Mouse (Mus musculus): ENCODE data around the gene Yipf1. TPM values are rescaled to one million over a fixed set of nuclear protein-coding genes. Genes with fewer than 3 reads are reported as not detected.

The Yipf1 gene
- polyA plus RNA-seq, 1 experiment from 2014 or later: 52.4 TPM

- H3K27me3 ChIP-seq (replicated peaks; ENCODE audit: control insufficient read depth, insufficient read depth, low read length): no peaks in the 10 kb centered on the region
These were observed 22.4 kb upstream of the Yipf1 start for GRCm38 (mm10) chr4:107291611-107292272.

GRCm38 (mm10) chr4:107292273-107292662, 21.9 kb upstream of the Yipf1 start:
- no peak overlapping the region for H3K9ac ChIP-seq (ENCODE audit: low read depth, low read length)
- H3K4me2 ChIP-seq (ENCODE audit: low read depth, low read length): no peak overlapping the region
- DNase-seq (ENCODE audit: low spot score) (no peak), ATAC-seq (ENCODE audit: low read depth) (no peak)
- no peaks in the 10 kb centered on the region for H3K36me3 ChIP-seq (ENCODE audit: control insufficient read depth, insufficient read depth, low read length)
- H3K9me3 ChIP-seq (ENCODE audit: control insufficient read depth, low read length): no peaks in the 10 kb centered on the region
- no peak overlapping the region for H3K27ac ChIP-seq (replicated peaks; ENCODE audit: low read depth, low read length)
- no peak overlapping the region for H3K4me3 ChIP-seq (ENCODE audit: low read depth, low read length)
- H3K27me3 ChIP-seq (replicated peaks; ENCODE audit: control insufficient read depth, insufficient read depth, low read length): no peaks in the 10 kb centered on the region
- 46% methylated on average over 4 of the region's 4 CpGs for WGBS
- H3K4me1 ChIP-seq (ENCODE audit: control insufficient read depth, insufficient read depth, low read length): no peaks in the 10 kb centered on the region

More at GRCm38 (mm10) chr4:107291611-107292272, 22.4 kb upstream of the Yipf1 start:
- Histone ChIP-seq H3K9me3 (ENCODE audit: control insufficient read depth, low read length) (no peaks in the 10 kb centered on the region), H3K4me2 (ENCODE audit: low read depth, low read length) (no peak overlapping the region), H3K9ac (ENCODE audit: low read depth, low read length) (no peak overlapping the region), H3K36me3 (ENCODE audit: control insufficient read depth, insufficient read depth, low read length) (no peaks in the 10 kb centered on the region), H3K4me1 (ENCODE audit: control insufficient read depth, insufficient read depth, low read length) (no peaks in the 10 kb centered on the region), H3K27ac (replicated peaks; ENCODE audit: low read depth, low read length) (no peak overlapping the region), H3K4me3 (ENCODE audit: low read depth, low read length) (no peak overlapping the region)
- ATAC-seq (ENCODE audit: low read depth): no peak
- WGBS: 85% methylated on average over 7 of the region's 7 CpGs
- DNase-seq (ENCODE audit: low spot score): no peak

GRCm38 (mm10) chr4:107298071-107298606, 16.0 kb upstream of the Yipf1 start:
- DNase-seq (ENCODE audit: low spot score) (no peak), ATAC-seq (ENCODE audit: low read depth) (no peak)
- Histone ChIP-seq H3K27ac (replicated peaks; ENCODE audit: low read depth, low read length) (no peak overlapping the region), H3K9me3 (ENCODE audit: control insufficient read depth, low read length) (no peaks in the 10 kb centered on the region), H3K4me2 (ENCODE audit: low read depth, low read length) (no peak overlapping the region), H3K4me1 (ENCODE audit: control insufficient read depth, insufficient read depth, low read length) (no peaks in the 10 kb centered on the region), H3K27me3 (replicated peaks; ENCODE audit: control insufficient read depth, insufficient read depth, low read length) (no peaks in the 10 kb centered on the region), H3K4me3 (ENCODE audit: low read depth, low read length) (no peak overlapping the region), H3K36me3 (ENCODE audit: control insufficient read depth, insufficient read depth, low read length) (no peaks in the 10 kb centered on the region), H3K9ac (ENCODE audit: low read depth, low read length) (no peak overlapping the region)
- 76% methylated on average over 8 of the region's 8 CpGs for whole genome bisulfite sequencing

GRCm38 (mm10) chr4:107299779-107300340, 14.3 kb upstream of the Yipf1 start:
- H3K4me3 ChIP-seq (ENCODE audit: low read depth, low read length): no peak overlapping the region
- WGBS: 79% methylated on average over 7 of the region's 7 CpGs
- no peak for ATAC-seq (ENCODE audit: low read depth)
- no peak for DNase-seq (ENCODE audit: low spot score)
- H3K9me3 ChIP-seq (ENCODE audit: control insufficient read depth, low read length): no peaks in the 10 kb centered on the region
- no peaks in the 10 kb centered on the region for H3K4me1 ChIP-seq (ENCODE audit: control insufficient read depth, insufficient read depth, low read length)
- no peak overlapping the region for H3K4me2 ChIP-seq (ENCODE audit: low read depth, low read length)
- H3K27ac ChIP-seq (replicated peaks; ENCODE audit: low read depth, low read length): no peak overlapping the region
- H3K9ac ChIP-seq (ENCODE audit: low read depth, low read length): no peak overlapping the region
- H3K36me3 ChIP-seq (ENCODE audit: control insufficient read depth, insufficient read depth, low read length): no peaks in the 10 kb centered on the region
- H3K27me3 ChIP-seq (replicated peaks; ENCODE audit: control insufficient read depth, insufficient read depth, low read length): no peaks in the 10 kb centered on the region

- no peak for ATAC-seq (ENCODE audit: low read depth)
- H3K27ac ChIP-seq (replicated peaks; ENCODE audit: low read depth, low read length): no peak overlapping the region
- no peaks in the 10 kb centered on the region for H3K9me3 ChIP-seq (ENCODE audit: control insufficient read depth, low read length)
- no peak overlapping the region for H3K4me2 ChIP-seq (ENCODE audit: low read depth, low read length)
- no peak for DNase-seq (ENCODE audit: low spot score)
- no peaks in the 10 kb centered on the region for H3K27me3 ChIP-seq (replicated peaks; ENCODE audit: control insufficient read depth, insufficient read depth, low read length)
- no peaks in the 10 kb centered on the region for H3K4me1 ChIP-seq (ENCODE audit: control insufficient read depth, insufficient read depth, low read length)
- H3K9ac ChIP-seq (ENCODE audit: low read depth, low read length): no peak overlapping the region
- 66% methylated on average over 4 of the region's 4 CpGs for WGBS
- no peak overlapping the region for H3K4me3 ChIP-seq (ENCODE audit: low read depth, low read length)
- no peaks in the 10 kb centered on the region for H3K36me3 ChIP-seq (ENCODE audit: control insufficient read depth, insufficient read depth, low read length)
These were observed 13.8 kb upstream of the Yipf1 start for GRCm38 (mm10) chr4:107300371-107300770.

- no peak for DNase-seq (ENCODE audit: low spot score)
These were observed 13.1 kb upstream of the Yipf1 start for GRCm38 (mm10) chr4:107300902-107301555.

GRCm38 (mm10) chr4:107302221-107302620, 11.9 kb upstream of the Yipf1 start:
- no peak for ATAC-seq (ENCODE audit: low read depth)
- Histone ChIP-seq H3K36me3 (ENCODE audit: control insufficient read depth, insufficient read depth, low read length) (no peaks in the 10 kb centered on the region), H3K27ac (replicated peaks; ENCODE audit: low read depth, low read length) (no peak overlapping the region), H3K4me3 (ENCODE audit: low read depth, low read length) (no peak overlapping the region), H3K4me1 (ENCODE audit: control insufficient read depth, insufficient read depth, low read length) (no peaks in the 10 kb centered on the region), H3K9me3 (ENCODE audit: control insufficient read depth, low read length) (no peaks in the 10 kb centered on the region), H3K4me2 (ENCODE audit: low read depth, low read length) (no peak overlapping the region), H3K9ac (ENCODE audit: low read depth, low read length) (no peak overlapping the region), H3K27me3 (replicated peaks; ENCODE audit: control insufficient read depth, insufficient read depth, low read length) (no peaks in the 10 kb centered on the region)
- WGBS: 82% methylated on average over 9 of the region's 9 CpGs
- no peak for DNase-seq (ENCODE audit: low spot score)

More at GRCm38 (mm10) chr4:107300902-107301555, 13.1 kb upstream of the Yipf1 start:
- no peaks in the 10 kb centered on the region for H3K9me3 ChIP-seq (ENCODE audit: control insufficient read depth, low read length)
- no peaks in the 10 kb centered on the region for H3K36me3 ChIP-seq (ENCODE audit: control insufficient read depth, insufficient read depth, low read length)
- H3K4me3 ChIP-seq (ENCODE audit: low read depth, low read length): no peak overlapping the region
- no peaks in the 10 kb centered on the region for H3K4me1 ChIP-seq (ENCODE audit: control insufficient read depth, insufficient read depth, low read length)
- no peak overlapping the region for H3K9ac ChIP-seq (ENCODE audit: low read depth, low read length)
- WGBS: 100% methylated on average over 1 of the region's 1 CpGs
- ATAC-seq (ENCODE audit: low read depth): no peak
- H3K4me2 ChIP-seq (ENCODE audit: low read depth, low read length): no peak overlapping the region
- no peaks in the 10 kb centered on the region for H3K27me3 ChIP-seq (replicated peaks; ENCODE audit: control insufficient read depth, insufficient read depth, low read length)
- no peak overlapping the region for H3K27ac ChIP-seq (replicated peaks; ENCODE audit: low read depth, low read length)

- DNase-seq (ENCODE audit: low spot score) (no peak), ATAC-seq (ENCODE audit: low read depth) (no peak)
- no peak overlapping the region for H3K4me2 ChIP-seq (ENCODE audit: low read depth, low read length)
- H3K36me3 ChIP-seq (ENCODE audit: control insufficient read depth, insufficient read depth, low read length): no peaks in the 10 kb centered on the region
- H3K27me3 ChIP-seq (replicated peaks; ENCODE audit: control insufficient read depth, insufficient read depth, low read length): no peaks in the 10 kb centered on the region
- H3K9me3 ChIP-seq (ENCODE audit: control insufficient read depth, low read length): no peaks in the 10 kb centered on the region
- H3K9ac ChIP-seq (ENCODE audit: low read depth, low read length): no peak overlapping the region
- no peak overlapping the region for H3K27ac ChIP-seq (replicated peaks; ENCODE audit: low read depth, low read length)
- no peak overlapping the region for H3K4me3 ChIP-seq (ENCODE audit: low read depth, low read length)
- WGBS: 74% methylated on average over 4 of the region's 4 CpGs
- H3K4me1 ChIP-seq (ENCODE audit: control insufficient read depth, insufficient read depth, low read length): no peaks in the 10 kb centered on the region
These were observed 11.3 kb upstream of the Yipf1 start for GRCm38 (mm10) chr4:107302832-107303231.
